Mouse (Mus musculus): Measurements from ENCODE around the gene Cst6. TPM values are rescaled to one million over a fixed set of nuclear protein-coding genes. Genes with fewer than 3 reads are reported as not detected.

Cst6 gene
- total and polyA plus RNA-seq, 3 experiments = 0.26 TPM; not detected in 2

GRCm38 (mm10) chr19:5295736-5296075, 53.7 kb downstream of the Cst6 start:
- peaks cover 5 to 12% of the 10 kb centered on the region in 2 experiments for H3K4me1 ChIP-seq (ENCODE audit: control insufficient read depth in 1 of 2, insufficient read depth in 2 of 2, low read length in 2 of 2)
- no peaks in the 10 kb centered on the region for H3K27me3 ChIP-seq (ENCODE audit: control insufficient read depth in 1 of 2, insufficient read depth in 2 of 2, low read length in 2 of 2)
- TF ChIP-seq NRF1 (IDR thresholded peaks at IDR 0.05; ENCODE audit: insufficient read depth, low read depth, low read length, poor library complexity, severe bottlenecking) (no peak), CHD1 (IDR thresholded peaks at IDR 0.05; ENCODE audit: low read depth, low read length) (0 out of 2 replicates have a peak, but pooled peaks have one; percentile 58), MYC (IDR thresholded peaks at IDR 0.05; ENCODE audit: low read depth, low read length) (no peak), TBP (IDR thresholded peaks at IDR 0.05; ENCODE audit: low read depth, low read length) (no peak), MXI1 (IDR thresholded peaks at IDR 0.05; ENCODE audit: low read depth, low read length) (peak; percentile 20; the same call in 1 of the 2 replicates), POLR2A (IDR thresholded peaks at IDR 0.05; ENCODE audit: control insufficient read depth in 1 of 2, insufficient read depth in 1 of 2, low read depth in 1 of 2, low read length in 2 of 2, poor library complexity in 1 of 2) (peak in 1 of 2 experiments; percentile 8; a peak in 1 of 4 replicates), MEF2A (IDR thresholded peaks at IDR 0.05; ENCODE audit: extremely low read depth, insufficient replicate concordance, low read depth, low read length, poor library complexity, severe bottlenecking) (no peak), MAX (IDR thresholded peaks at IDR 0.05; ENCODE audit: low read length) (0 out of 2 replicates have a peak, but pooled peaks have one; percentile 21)
- H3K27ac ChIP-seq (ENCODE audit: control insufficient read depth, low read depth, low read length) = peak overlapping the region; percentile 94
- H3K9ac ChIP-seq (ENCODE audit: control insufficient read depth, low read depth, low read length, poor library complexity, severe bottlenecking) = peak overlapping the region; percentile 94
- H3K4me3 ChIP-seq (ENCODE audit: control insufficient read depth in 1 of 2, insufficient read depth in 1 of 2, low read depth in 2 of 2, low read length in 2 of 2) = peak overlapping the region; percentile 77 to 88
- H3K9me3 ChIP-seq (replicated peaks; ENCODE audit: insufficient read depth, low read length) = no peaks in the 10 kb centered on the region
- H3K79me2 ChIP-seq (ENCODE audit: control insufficient read depth, insufficient read depth, low read length, poor library complexity) = peaks cover 22% of the 10 kb centered on the region
- DNase-seq (ENCODE audit: low read depth, low spot score) = no peak
- H3K36me3 ChIP-seq (ENCODE audit: control insufficient read depth in 1 of 2, insufficient read depth in 2 of 2, low read length in 2 of 2) = peaks cover 16 to 24% of the 10 kb centered on the region in 2 experiments

- Histone ChIP-seq H3K4me1 (ENCODE audit: control insufficient read depth in 1 of 2, insufficient read depth in 2 of 2, low read length in 2 of 2) (peaks cover 5 to 12% of the 10 kb centered on the region in 2 experiments), H3K27me3 (ENCODE audit: control insufficient read depth in 1 of 2, insufficient read depth in 2 of 2, low read length in 2 of 2) (no peaks in the 10 kb centered on the region), H3K9me3 (replicated peaks; ENCODE audit: insufficient read depth, low read length) (no peaks in the 10 kb centered on the region), H3K36me3 (ENCODE audit: control insufficient read depth in 1 of 2, insufficient read depth in 2 of 2, low read length in 2 of 2) (peaks cover 18 to 24% of the 10 kb centered on the region in 2 experiments), H3K27ac (ENCODE audit: control insufficient read depth, low read depth, low read length) (peak within 1 kb of the TSS; percentile 94), H3K4me3 (ENCODE audit: control insufficient read depth in 1 of 2, insufficient read depth in 1 of 2, low read depth in 2 of 2, low read length in 2 of 2) (peak within 1 kb of the TSS; percentile 81 to 90), H3K79me2 (ENCODE audit: control insufficient read depth, insufficient read depth, low read length, poor library complexity) (peaks cover 24% of the 10 kb centered on the region), H3K9ac (ENCODE audit: control insufficient read depth, low read depth, low read length, poor library complexity, severe bottlenecking) (peak within 1 kb of the TSS; percentile 97)
- DNase-seq (ENCODE audit: low read depth, low spot score) = peak; percentile 100
- TF ChIP-seq EP300 (IDR thresholded peaks at IDR 0.05; ENCODE audit: low read depth in 1 of 2, low read length in 2 of 2) (peak in 1 of 2 experiments; percentile 7; a peak in 1 of 4 replicates), RAD21 (IDR thresholded peaks at IDR 0.05; ENCODE audit: low read depth, low read length) (no peak), RCOR1 (IDR thresholded peaks at IDR 0.05; ENCODE audit: low read depth, low read length) (no peak), NELFE (IDR thresholded peaks at IDR 0.05; ENCODE audit: low read depth, low read length) (peak; percentile 97), TCF12 (IDR thresholded peaks at IDR 0.05; ENCODE audit: low read depth, low read length) (peak; percentile 64), MAX (IDR thresholded peaks at IDR 0.05; ENCODE audit: low read length) (no peak), ETS1 (IDR thresholded peaks at IDR 0.05; ENCODE audit: low read depth, low read length) (0 out of 2 replicates have a peak, but pooled peaks have one; percentile 53), POLR2AphosphoS5 (IDR thresholded peaks at IDR 0.05; ENCODE audit: borderline replicate concordance, low read depth, low read length) (no peak), POLR2AphosphoS2 (IDR thresholded peaks at IDR 0.05; ENCODE audit: low read length) (peak; percentile 95), ELF1 (IDR thresholded peaks at IDR 0.05; ENCODE audit: low read depth, low read length) (peak; percentile 95), MYC (IDR thresholded peaks at IDR 0.05; ENCODE audit: low read depth, low read length) (peak; percentile 82; the same call in 1 of the 2 replicates), MXI1 (IDR thresholded peaks at IDR 0.05; ENCODE audit: low read depth, low read length) (peak; percentile 65), MEF2A (IDR thresholded peaks at IDR 0.05; ENCODE audit: extremely low read depth, insufficient replicate concordance, low read depth, low read length, poor library complexity, severe bottlenecking) (no peak), ZNF384 (IDR thresholded peaks at IDR 0.05; ENCODE audit: low read depth, low read length) (no peak), UBTF (IDR thresholded peaks at IDR 0.05; ENCODE audit: borderline replicate concordance, insufficient read depth, low read depth, low read length) (no peak), ZKSCAN1 (IDR thresholded peaks at IDR 0.05; ENCODE audit: low read depth, low read length) (no peak), CHD1 (IDR thresholded peaks at IDR 0.05; ENCODE audit: low read depth, low read length) (no peak), USF2 (IDR thresholded peaks at IDR 0.05; ENCODE audit: borderline replicate concordance in 1 of 2, insufficient read depth in 1 of 2, low read depth in 1 of 2, low read length in 2 of 2) (no peak), JUND (IDR thresholded peaks at IDR 0.05; ENCODE audit: low read depth, low read length) (peak; percentile 51; the same call in 1 of the 2 replicates), MYB (IDR thresholded peaks at IDR 0.05; ENCODE audit: low read depth, low read length) (no peak; the same call in 1 of the 2 replicates), POLR2A (IDR thresholded peaks at IDR 0.05; ENCODE audit: control insufficient read depth in 1 of 2, insufficient read depth in 1 of 2, low read depth in 1 of 2, low read length in 2 of 2, poor library complexity in 1 of 2) (peak; percentile 60 to 97; a peak in 3 of 4 replicates), SIN3A (IDR thresholded peaks at IDR 0.05; ENCODE audit: low read length) (peak; percentile 93), GABPA (IDR thresholded peaks at IDR 0.05; ENCODE audit: low read depth, low read length) (no peak), TBP (IDR thresholded peaks at IDR 0.05; ENCODE audit: low read depth, low read length) (peak; percentile 94), HCFC1 (IDR thresholded peaks at IDR 0.05; ENCODE audit: low read depth, low read length) (peak; percentile 98)
These were observed 54.2 kb downstream of the Cst6 start, which contains the start of gene Sf3b2 for GRCm38 (mm10) chr19:5294972-5295735. TSS of gene Sf3b2 (minus strand) at chr19:5295455.

Data from MEL (cell line).